Mouse (Mus musculus): ENCODE measurements at regions not wholly inside any gene's neighbourhood (a gene's known extent, or its start where the extent isn't known, plus 50 kb on each side); places are given as distances from the start of the nearest gene placed in this dataset.

GRCm38 (mm10) chr10:125896646-125897045 lies 69.3 kb upstream of the Lrig3 start:
- DNase-seq, result no peak

- no peak for DNase-seq
Observed at GRCm38 (mm10) chr10:125899504-125899903, 66.5 kb upstream of the Lrig3 start.

- no peak for DNase-seq
Observed at GRCm38 (mm10) chr10:125900562-125900961, 65.4 kb upstream of the Lrig3 start.

- no peak for DNase-seq
Observed at GRCm38 (mm10) chr10:125902668-125903067, 63.3 kb upstream of the Lrig3 start.

GRCm38 (mm10) chr10:125912207-125912606 lies 53.8 kb upstream of the Lrig3 start:
- DNase-seq, result no peak

Measured in right cerebral cortex, postnatal 14 days (tissue).